Mouse (Mus musculus) testis, postnatal 14 days (tissue): Measurements from ENCODE around the gene Fastkd3.
"Not testable (repeated sequence)": the region's sequence is repeated elsewhere in the genome, so short reads cannot be mapped to it uniquely, and the experiment has no call there.

Experiments
- DNase-seq: peaks from one replicate; pipeline ENCODE4 v3.0.0; 2021; ENCODE audit warnings: low spot score

Gene Fastkd3

DNA sequence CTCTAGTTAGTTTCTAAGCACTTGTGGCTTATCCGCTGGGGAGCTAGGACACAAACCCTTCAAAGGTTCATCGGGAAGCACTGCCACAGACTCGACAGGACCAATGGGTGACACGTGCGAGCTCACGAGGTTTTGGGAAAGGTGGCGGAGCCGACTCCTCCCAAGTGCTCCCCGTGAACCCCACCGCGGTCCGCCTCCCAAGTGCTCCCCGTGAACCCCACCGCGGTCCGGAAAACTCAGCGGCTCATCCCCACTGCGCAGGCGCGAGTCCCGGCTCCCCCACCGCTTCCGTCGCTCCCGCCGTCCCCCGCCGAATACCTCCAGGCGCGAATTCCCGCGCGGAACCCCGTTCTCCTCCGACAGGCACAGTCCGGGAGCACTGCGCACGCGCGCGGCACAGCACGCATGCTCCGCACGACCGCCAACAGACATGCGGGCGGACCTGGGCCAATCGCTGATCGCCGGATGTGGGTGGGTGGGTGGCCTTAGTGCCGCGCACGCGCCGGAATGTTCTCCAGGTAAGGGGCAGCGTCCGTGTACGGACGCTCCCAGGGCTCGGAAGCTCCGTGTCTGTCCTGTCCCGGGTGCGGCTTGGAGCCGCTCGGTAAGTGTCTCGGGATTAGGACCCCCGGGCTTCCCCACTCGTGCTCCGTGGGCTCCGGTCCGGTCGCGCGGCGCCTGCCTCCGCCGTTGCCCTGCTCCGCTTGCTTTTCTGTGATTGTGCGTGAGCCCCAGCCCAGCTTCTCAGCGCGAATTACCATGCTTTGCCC lies at the start of gene Fastkd3, which contains the start of gene Mtrr:
Gene Fastkd3 (plus strand): TSS at position 488 of the 770 bp plus-strand sequence.
Gene Mtrr (minus strand): TSS at position 403 of the 770 bp plus-strand sequence.
- peak; percentile 99 for DNase-seq

DNA sequence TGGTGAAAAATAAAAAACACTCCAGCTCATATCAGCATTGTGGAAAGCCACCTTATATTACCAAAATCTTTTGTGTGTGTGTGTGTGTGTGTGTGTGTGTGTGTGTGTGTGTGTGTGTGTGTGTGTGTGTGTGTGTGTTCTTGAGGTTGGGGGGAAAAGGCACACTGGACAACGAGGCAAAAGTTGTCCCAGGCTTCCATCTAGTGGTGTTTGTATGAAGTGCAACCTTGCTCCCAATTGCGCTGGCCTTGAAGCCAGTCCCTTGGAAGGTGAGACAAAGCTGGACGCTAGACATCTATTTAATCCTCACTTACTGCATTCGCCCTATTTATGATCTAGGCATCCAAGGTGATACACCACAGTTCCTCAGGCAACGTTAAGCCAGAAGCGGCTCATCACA lies 28.6 kb upstream of the Fastkd3 start:
- not testable (repeated sequence) for DNase-seq

- no peak for DNase-seq
Measured at GRCm38 (mm10) chr13:68568110-68568509, 13.9 kb upstream of the Fastkd3 start.

DNA sequence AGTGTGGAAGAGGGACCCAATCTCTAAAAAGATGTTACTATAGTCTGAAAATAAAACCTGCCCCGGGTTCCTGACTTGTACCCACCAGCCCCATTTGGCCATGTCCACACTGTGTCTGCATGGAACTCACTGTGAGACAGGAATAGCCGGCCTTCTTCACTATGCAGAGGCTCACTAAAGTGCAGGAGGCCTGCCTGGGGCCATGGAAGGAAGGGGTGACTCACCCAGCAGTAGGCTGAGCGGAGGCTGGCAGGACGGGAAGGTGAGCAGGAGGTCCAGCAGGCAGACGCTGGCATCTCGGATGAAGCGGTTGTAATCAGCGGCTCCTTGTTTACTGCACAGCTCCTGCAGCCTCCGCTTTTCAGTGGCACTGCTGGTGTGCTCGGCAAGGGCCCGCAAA lies 13.5 kb upstream of the Fastkd3 start:
- no peak for DNase-seq

GRCm38 (mm10) chr13:68569589-68570336 lies 12.3 kb upstream of the Fastkd3 start:
- DNase-seq: no peak

GRCm38 (mm10) chr13:68572247-68572646 lies 9.8 kb upstream of the Fastkd3 start:
- DNase-seq: no peak

DNA sequence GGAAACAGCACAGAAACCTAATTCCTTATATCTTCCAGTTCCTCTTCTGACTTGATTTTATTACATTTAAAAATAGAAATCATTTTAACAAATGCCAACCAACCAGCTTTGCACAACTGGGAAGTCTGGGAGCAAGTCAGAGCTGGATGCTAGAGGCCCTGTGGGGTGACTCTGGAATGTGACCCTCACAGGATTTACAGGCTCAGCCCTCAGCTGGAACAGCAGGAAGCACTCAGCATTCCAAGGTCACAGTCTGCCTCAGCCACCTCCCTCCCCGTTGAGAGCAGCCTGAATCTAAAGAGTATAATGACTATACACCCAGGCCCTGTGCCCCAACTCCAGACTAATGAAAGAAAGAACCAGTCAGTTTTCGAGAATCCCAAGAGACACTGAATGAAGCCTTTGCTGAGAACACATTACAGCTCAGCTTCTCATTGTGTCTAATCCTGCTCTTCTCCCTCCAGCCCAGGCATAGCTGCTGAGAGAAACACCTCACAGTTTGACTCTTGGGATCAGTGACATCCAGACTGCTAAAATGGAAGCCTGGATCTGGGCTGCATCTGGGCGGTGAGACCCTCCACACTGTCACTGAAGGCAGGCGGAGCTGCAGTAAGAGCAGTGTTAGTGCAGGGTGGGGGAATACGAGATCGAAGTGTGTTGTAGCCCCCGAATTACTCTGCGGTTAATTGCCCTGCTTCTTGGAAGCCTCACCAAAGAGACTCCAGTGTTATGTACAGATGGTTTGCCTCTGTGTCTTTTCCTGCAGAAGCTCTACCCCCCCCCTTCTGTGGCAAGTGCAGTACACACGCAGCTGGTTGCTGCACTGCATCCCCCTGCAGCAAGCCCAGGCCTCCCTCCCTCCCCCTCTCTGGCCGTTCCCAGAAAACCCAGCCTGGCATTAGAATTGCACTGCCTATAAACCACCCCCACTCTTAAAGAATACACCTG lies 8.8 kb upstream of the Fastkd3 start:
- no peak for DNase-seq

- DNase-seq: no peak
Measured at GRCm38 (mm10) chr13:68574398-68574797, 7.6 kb upstream of the Fastkd3 start.

DNA sequence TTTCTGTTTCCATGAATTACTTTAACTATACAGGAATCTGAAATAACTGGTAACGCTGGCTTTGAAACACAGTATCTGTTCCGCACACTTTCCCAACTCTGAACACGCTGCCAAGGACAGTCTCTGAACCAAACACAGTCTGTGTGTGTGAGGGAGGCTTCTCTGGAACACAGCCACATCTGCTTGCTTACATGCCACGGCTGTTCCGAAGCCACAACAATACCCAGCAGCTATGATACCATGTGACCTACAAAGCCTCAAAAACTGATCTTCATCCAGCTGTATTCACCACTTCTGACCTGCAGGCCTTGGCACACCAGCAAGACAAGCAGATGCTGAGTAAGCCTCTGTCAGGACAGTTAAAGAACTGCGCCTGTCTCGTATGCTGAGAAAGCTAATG lies 4.1 kb upstream of the Fastkd3 start:
- peak; percentile 83 for DNase-seq

- no peak for DNase-seq
Measured at GRCm38 (mm10) chr13:68581086-68581740, 821 bp upstream of the Fastkd3 start.

- DNase-seq: no peak
Measured at GRCm38 (mm10) chr13:68582517-68582780, 415 bp downstream of the Fastkd3 start.

- no peak for DNase-seq
Measured at GRCm38 (mm10) chr13:68583961-68584360, 1.9 kb downstream of the Fastkd3 start.

DNA sequence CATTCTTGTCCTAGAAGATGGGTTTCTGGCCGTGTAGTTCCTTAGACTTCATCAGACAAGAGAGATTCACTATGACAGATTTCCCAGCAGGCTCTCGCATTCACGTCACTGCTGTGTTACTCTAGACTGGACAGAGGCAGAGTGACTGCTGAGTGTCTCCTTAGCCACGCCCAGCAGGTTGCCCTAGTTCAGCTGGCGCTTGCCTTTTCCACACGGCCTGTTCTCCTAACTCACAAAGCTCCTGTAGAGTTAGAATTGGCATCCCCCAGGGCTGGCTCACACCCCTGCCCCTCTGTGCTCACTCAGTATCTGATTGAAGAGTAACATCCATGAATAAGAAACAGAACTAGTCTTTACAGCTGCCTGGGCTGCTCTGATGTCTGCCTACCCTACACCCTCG lies 3.4 kb downstream of the Fastkd3 start:
- DNase-seq: no peak

DNA sequence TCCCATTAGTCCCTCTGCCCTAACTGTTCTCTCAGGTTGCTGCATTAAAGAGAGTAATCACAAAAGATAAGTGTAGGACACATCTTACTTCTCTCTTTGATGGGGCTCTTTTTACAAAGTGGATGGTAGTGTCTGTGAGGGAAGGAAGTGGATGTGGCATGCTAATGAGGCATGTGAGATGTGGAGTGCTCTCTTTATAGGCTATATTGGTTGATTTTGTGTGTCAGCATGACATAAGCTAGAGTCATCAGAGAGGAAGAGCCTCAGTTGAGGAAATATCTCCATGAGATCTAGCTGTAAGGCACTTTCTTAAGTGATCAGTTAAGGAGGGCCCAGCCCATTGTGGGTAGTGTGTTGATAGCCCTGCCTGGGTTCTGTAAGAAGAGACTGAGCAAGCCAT lies 6.3 kb downstream of the Fastkd3 start:
- no peak for DNase-seq

DNA sequence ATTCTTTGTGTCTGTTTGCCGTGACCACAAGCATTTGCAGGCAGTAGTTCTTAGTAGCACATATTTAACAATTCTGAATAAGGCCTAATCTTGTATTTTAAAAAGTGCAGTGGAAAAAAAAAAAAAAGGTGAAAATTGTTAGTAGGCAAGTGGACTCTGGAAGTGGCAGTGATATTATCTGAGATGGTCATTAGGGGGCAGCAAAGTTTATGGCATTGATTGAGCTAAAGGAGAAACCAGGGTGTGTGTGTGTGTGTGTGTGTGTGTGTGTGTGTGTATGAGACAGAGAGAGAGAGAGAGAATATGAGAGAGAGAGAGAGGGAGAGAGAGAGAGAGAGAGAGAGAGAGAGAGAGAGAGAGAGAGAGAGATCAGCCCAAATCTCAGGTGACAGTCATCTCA lies 11.8 kb downstream of the Fastkd3 start:
- DNase-seq: no peak

GRCm38 (mm10) chr13:68597199-68597598 lies 15.2 kb downstream of the Fastkd3 start, which contains the start of gene 1700001L19Rik:
1700001L19Rik (plus strand) TSS chr13:68597421.
- DNase-seq: no peak

DNA sequence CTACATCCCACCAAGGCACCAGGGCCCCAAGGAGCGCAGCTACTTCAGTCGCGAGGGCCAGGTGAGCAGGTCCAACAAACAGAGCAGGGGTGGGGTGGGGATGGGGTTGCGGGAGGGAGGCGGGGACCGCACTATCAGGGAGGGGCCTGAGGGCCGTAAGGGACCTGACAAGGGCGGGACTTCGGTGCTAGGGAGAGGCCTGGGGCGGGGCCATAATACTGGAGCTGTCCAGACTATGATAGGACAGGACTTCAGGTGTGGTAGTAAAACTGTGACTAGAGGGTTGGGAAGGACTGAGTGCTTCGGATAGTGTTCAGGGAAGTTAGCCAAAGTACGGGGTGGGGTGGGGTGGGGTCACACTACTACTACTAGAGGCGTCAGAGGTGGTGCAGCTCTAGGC lies 15.6 kb downstream of the Fastkd3 start:
- DNase-seq: no peak

DNA sequence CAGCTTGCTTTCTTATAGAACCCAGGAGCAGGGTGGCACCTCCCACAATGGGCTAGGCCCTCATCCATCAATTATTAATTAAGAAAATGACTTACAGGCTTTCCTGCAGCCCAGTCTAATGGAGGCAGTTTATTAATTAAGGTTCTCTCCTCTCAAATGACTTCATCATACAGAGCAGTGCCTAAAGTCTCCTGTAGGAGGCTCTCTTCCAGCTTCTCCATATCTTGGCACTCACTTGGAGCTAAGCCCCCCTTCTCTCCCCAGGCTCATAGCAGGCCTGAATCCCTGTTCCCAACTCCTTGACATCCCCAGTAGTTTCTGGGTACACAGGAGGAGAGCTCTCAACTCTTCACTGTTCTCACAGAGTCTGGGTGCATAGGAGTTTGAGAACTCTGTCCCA lies 16.9 kb downstream of the Fastkd3 start:
- DNase-seq: no peak

- no peak for DNase-seq
Measured at GRCm38 (mm10) chr13:68601184-68601583, 19.1 kb downstream of the Fastkd3 start.

DNA sequence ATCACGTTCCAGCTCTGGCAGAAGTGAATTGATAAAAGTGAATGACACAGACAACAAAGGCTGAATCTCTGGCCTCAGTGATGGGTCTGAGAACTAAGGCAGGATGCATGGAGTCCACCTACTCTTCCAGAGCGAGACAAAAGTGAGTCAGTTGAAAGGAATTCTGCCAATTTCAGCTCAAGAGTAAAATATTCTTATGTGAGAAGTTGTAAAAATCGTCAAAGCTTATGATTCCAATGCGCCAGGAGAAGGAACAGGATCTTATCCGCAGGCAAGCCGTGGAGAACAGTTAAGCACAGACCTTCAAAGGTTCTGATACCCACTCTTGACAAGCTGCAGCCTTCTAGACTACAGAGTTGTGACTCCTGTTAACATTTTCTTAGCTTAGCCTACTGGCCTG lies 21.1 kb downstream of the Fastkd3 start:
- DNase-seq: no peak

- DNase-seq: peak; percentile 24
Measured at GRCm38 (mm10) chr13:68605689-68606126, 23.7 kb downstream of the Fastkd3 start.
